Mouse (Mus musculus): Measurements from ENCODE around the gene Fads1.

DNA sequence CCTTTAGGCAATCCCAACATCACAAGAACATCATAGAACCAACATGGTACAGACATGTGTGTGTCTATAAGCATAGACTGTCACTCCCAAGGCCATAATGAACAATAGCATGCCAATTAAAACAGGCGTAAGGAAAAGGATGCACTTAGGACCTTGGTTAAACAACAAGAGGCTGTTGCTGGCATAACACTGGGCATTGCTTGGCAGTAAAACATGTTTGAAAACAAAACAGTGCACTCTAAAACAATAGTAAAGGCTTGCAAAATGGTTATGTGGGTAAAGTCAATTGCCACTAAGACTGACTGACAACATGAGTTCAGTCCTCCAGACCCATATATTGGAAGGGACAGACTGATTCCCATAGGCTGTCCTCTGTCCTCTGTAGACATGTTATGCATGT is 14.7 kb upstream of the Fads1 start:
- TF ChIP-seq POLR2A (IDR thresholded peaks at IDR 0.05; ENCODE audit: insufficient read depth, low read length) (no peak), CTCF (IDR thresholded peaks at IDR 0.05; ENCODE audit: low read depth, low read length) (no peak)

All from ES-Bruce4 (cell line).